Mouse (Mus musculus): ENCODE results near the gene Cox14. TPM values are rescaled to one million over a fixed set of nuclear protein-coding genes. Genes with fewer than 3 reads are reported as not detected.
"Not testable (repeated sequence)": the region's sequence is repeated elsewhere in the genome, so short reads cannot be mapped to it uniquely, and the experiment has no call there.

The Cox14 gene
- polyA plus RNA-seq, 1 experiment, result 351 TPM

GRCm38 (mm10) chr15:99768761-99769160 lies 43.3 kb downstream of the Cox14 start:
- no peak overlapping the region for H3K4me3 ChIP-seq (replicated peaks; ENCODE audit: insufficient read depth, low read depth, low read length)
- WGBS, result 100% methylated on average over 1 of the region's 1 CpGs
- DNase-seq, result no peak
- TF ChIP-seq CTCF (IDR thresholded peaks at IDR 0.05; ENCODE audit: borderline replicate concordance, insufficient read depth, low read depth, low read length) (no peak), POLR2A (IDR thresholded peaks at IDR 0.05; ENCODE audit: borderline replicate concordance, insufficient read depth, low read length) (no peak)
- H3K27me3 ChIP-seq (ENCODE audit: control insufficient read depth, insufficient read depth, low read length), result no peaks in the 10 kb centered on the region
- H3K4me1 ChIP-seq (ENCODE audit: control insufficient read depth, insufficient read depth, low read length), result no peaks in the 10 kb centered on the region; the same call in 1 of the 2 replicates
- no peak overlapping the region for H3K27ac ChIP-seq (ENCODE audit: insufficient read depth, low read length)

GRCm38 (mm10) chr15:99771004-99771500 lies 45.6 kb downstream of the Cox14 start:
- no peak for TF ChIP-seq CTCF (IDR thresholded peaks at IDR 0.05; ENCODE audit: borderline replicate concordance, insufficient read depth, low read depth, low read length)
- TF ChIP-seq POLR2A (IDR thresholded peaks at IDR 0.05; ENCODE audit: borderline replicate concordance, insufficient read depth, low read length), result no peak
- Histone ChIP-seq H3K4me1 (ENCODE audit: control insufficient read depth, insufficient read depth, low read length) (no peaks in the 10 kb centered on the region; the same call in 1 of the 2 replicates), H3K27me3 (ENCODE audit: control insufficient read depth, insufficient read depth, low read length) (no peaks in the 10 kb centered on the region), H3K4me3 (replicated peaks; ENCODE audit: insufficient read depth, low read depth, low read length) (peak overlapping the region; percentile 75), H3K27ac (ENCODE audit: insufficient read depth, low read length) (peak overlapping the region; percentile 42; the same call in 1 of the 2 replicates)
- WGBS, result 34% methylated on average over 5 of the region's 5 CpGs
- DNase-seq, result no peak

GRCm38 (mm10) chr15:99771601-99772276 lies 46.3 kb downstream of the Cox14 start:
- H3K4me1 ChIP-seq (ENCODE audit: control insufficient read depth, insufficient read depth, low read length), result no peaks in the 10 kb centered on the region; the same call in 1 of the 2 replicates
- peak overlapping the region; percentile 66 for H3K27ac ChIP-seq (ENCODE audit: insufficient read depth, low read length)
- TF ChIP-seq POLR2A (IDR thresholded peaks at IDR 0.05; ENCODE audit: borderline replicate concordance, insufficient read depth, low read length), result no peak
- TF ChIP-seq CTCF (IDR thresholded peaks at IDR 0.05; ENCODE audit: borderline replicate concordance, insufficient read depth, low read depth, low read length), result no peak
- WGBS, result under 1% methylated on average over 56 of the region's 59 CpGs
- H3K27me3 ChIP-seq (ENCODE audit: control insufficient read depth, insufficient read depth, low read length), result no peaks in the 10 kb centered on the region
- peak in 1 of 2 experiments; percentile 36 for DNase-seq
- peak overlapping the region; percentile 75 for H3K4me3 ChIP-seq (replicated peaks; ENCODE audit: insufficient read depth, low read depth, low read length)

GRCm38 (mm10) chr15:99772277-99772880 lies 47.0 kb downstream of the Cox14 start:
- H3K27me3 ChIP-seq (ENCODE audit: control insufficient read depth, insufficient read depth, low read length), result no peaks in the 10 kb centered on the region
- TF ChIP-seq CTCF (IDR thresholded peaks at IDR 0.05; ENCODE audit: borderline replicate concordance, insufficient read depth, low read depth, low read length), result no peak
- TF ChIP-seq POLR2A (IDR thresholded peaks at IDR 0.05; ENCODE audit: borderline replicate concordance, insufficient read depth, low read length), result peak; percentile 56; the same call in 1 of the 2 replicates
- WGBS, result 0% methylated on average over 41 of the region's 41 CpGs
- peak overlapping the region; percentile 75 for H3K4me3 ChIP-seq (replicated peaks; ENCODE audit: insufficient read depth, low read depth, low read length)
- H3K27ac ChIP-seq (ENCODE audit: insufficient read depth, low read length), result peak overlapping the region; percentile 66
- no peaks in the 10 kb centered on the region; the same call in 1 of the 2 replicates for H3K4me1 ChIP-seq (ENCODE audit: control insufficient read depth, insufficient read depth, low read length)
- DNase-seq, result peak; percentile 84 to 86

GRCm38 (mm10) chr15:99772881-99772924 lies 47.3 kb downstream of the Cox14 start, which contains the start of gene Cers5:
Gene Cers5 (minus strand): TSS chr15:99772885.
- H3K4me3 ChIP-seq (replicated peaks; ENCODE audit: insufficient read depth, low read depth, low read length), result peak within 1 kb of the TSS; percentile 75

GRCm38 (mm10) chr15:99772925-99773324 lies 47.5 kb downstream of the Cox14 start:
- Histone ChIP-seq H3K27me3 (ENCODE audit: control insufficient read depth, insufficient read depth, low read length) (no peaks in the 10 kb centered on the region), H3K4me1 (ENCODE audit: control insufficient read depth, insufficient read depth, low read length) (no peaks in the 10 kb centered on the region; the same call in 1 of the 2 replicates), H3K4me3 (replicated peaks; ENCODE audit: insufficient read depth, low read depth, low read length) (no peak overlapping the region), H3K27ac (ENCODE audit: insufficient read depth, low read length) (no peak overlapping the region)
- no peak for TF ChIP-seq POLR2A (IDR thresholded peaks at IDR 0.05; ENCODE audit: borderline replicate concordance, insufficient read depth, low read length)
- TF ChIP-seq CTCF (IDR thresholded peaks at IDR 0.05; ENCODE audit: borderline replicate concordance, insufficient read depth, low read depth, low read length), result no peak
- 37% methylated on average over 3 of the region's 3 CpGs for WGBS
- DNase-seq, result no peak

More at GRCm38 (mm10) chr15:99772881-99772924, 47.3 kb downstream of the Cox14 start, which contains the start of gene Cers5:
- not testable (repeated sequence) for DNase-seq; H3K4me1 ChIP-seq (ENCODE audit: control insufficient read depth, insufficient read depth, low read length); H3K27me3 ChIP-seq (ENCODE audit: control insufficient read depth, insufficient read depth, low read length)
- H3K27ac ChIP-seq (ENCODE audit: insufficient read depth, low read length), result peak within 1 kb of the TSS; percentile 66

Other genes with a start within 250 kb of the Cox14 start
- 241 and 263 TPM in 2 replicates for gene Faim2, start 197.5 kb upstream of the Cox14 start, polyA plus RNA-seq (2012; rRNA removed)
- 0.23 and 0.43 TPM in 2 replicates for gene Aqp2, start 146.6 kb upstream of the Cox14 start, polyA plus RNA-seq (2012; rRNA removed)
- gene Aqp5, start 134.8 kb upstream of the Cox14 start, polyA plus RNA-seq (2012; rRNA removed), result 0.36 and 0.56 TPM in 2 replicates
- gene Aqp6, start 124.2 kb upstream of the Cox14 start, polyA plus RNA-seq (2012; rRNA removed), result 29.0 and 38.4 TPM in 2 replicates
- 15.5 and 15.6 TPM in 2 replicates for gene Racgap1, start 74.0 kb upstream of the Cox14 start, polyA plus RNA-seq (2012; rRNA removed)
- 102 and 104 TPM in 2 replicates for gene Asic1, start 55.2 kb upstream of the Cox14 start, polyA plus RNA-seq (2012; rRNA removed)
- gene Smarcd1, start 23.5 kb upstream of the Cox14 start, polyA plus RNA-seq (2012; rRNA removed), result 82.3 and 87.1 TPM in 2 replicates
- not detected in 2 replicates for gene Gm17349, start 20.1 kb upstream of the Cox14 start, polyA plus RNA-seq (2012; rRNA removed)
- gene Gpd1, start 8.1 kb upstream of the Cox14 start, polyA plus RNA-seq (2012; rRNA removed), result 130 and 143 TPM in 2 replicates
- gene Cers5, start 47.3 kb downstream of the Cox14 start, polyA plus RNA-seq (2012; rRNA removed), result 40.2 and 45.5 TPM in 2 replicates
- 12.3 and 13.5 TPM in 2 replicates for gene Lima1, start 149.8 kb downstream of the Cox14 start, polyA plus RNA-seq (2012; rRNA removed)
- 0.05 and 0.08 TPM in 2 replicates for gene Fam186a, start 241.4 kb downstream of the Cox14 start, polyA plus RNA-seq (2012; rRNA removed)
- 26.9 and 35.4 TPM in 2 replicates for gene Larp4, start 244.4 kb downstream of the Cox14 start, polyA plus RNA-seq (2012; rRNA removed)

Data from cerebellum, adult 2 months (tissue).